Mouse (Mus musculus) kidney, embryonic 14.5 days (tissue): ENCODE measurements at regions not wholly inside any gene's neighbourhood (a gene's known extent, or its start where the extent isn't known, plus 50 kb on each side); places are given as distances from the start of the nearest gene placed in this dataset.

Source experiments
- ATAC-seq: fragments of 200-750 bp; cut with Nextera tagmentation; 2 replicates; pipeline ENCODE4 v1.8.0; 2017; ENCODE audit warnings: moderate number of reproducible peaks, mild to moderate bottlenecking, moderate TSS enrichment, moderate library complexity; ENCODE audit not compliant: low FRiP score, low TSS enrichment
- H3K27ac ChIP-seq: fragments of 300-500 bp; sonication (generic); 2 replicates; pipeline ENCODE4 v1.5.1; 2014; ENCODE audit warnings: low read depth, mild to moderate bottlenecking, low read length, moderate library complexity, mixed read lengths
- H3K27me3 ChIP-seq: fragments of 300-500 bp; sonication (generic); 2 replicates; pipeline ENCODE4 v1.6.1; 2014; ENCODE audit warnings: mild to moderate bottlenecking, low read length; ENCODE audit not compliant: control insufficient read depth, insufficient read depth
- H3K36me3 ChIP-seq: fragments of 300-500 bp; sonication (generic); 2 replicates; pipeline ENCODE4 v1.6.1; 2014; ENCODE audit warnings: low read length, mixed read lengths; ENCODE audit not compliant: control insufficient read depth, insufficient read depth
- H3K4me1 ChIP-seq: fragments of 300-500 bp; sonication (generic); 2 replicates; pipeline ENCODE4 v1.6.1; 2014; ENCODE audit warnings: low read length, mixed read lengths; ENCODE audit not compliant: control insufficient read depth, insufficient read depth
- H3K4me2 ChIP-seq: fragments of 300-500 bp; sonication (generic); replicated peaks from 2 replicates; pipeline ENCODE4 v1.6.1; 2014; ENCODE audit warnings: low read depth, mild to moderate bottlenecking, low read length
- H3K4me3 ChIP-seq: fragments of 300-500 bp; sonication (generic); 2 replicates; pipeline ENCODE4 v1.5.1; 2014; ENCODE audit warnings: mild to moderate bottlenecking, low read length
- H3K9ac ChIP-seq: fragments of 300-500 bp; sonication (generic); 2 replicates; pipeline ENCODE4 v1.6.1; 2014; ENCODE audit warnings: low read depth, mild to moderate bottlenecking, low read length, moderate library complexity
- H3K9me3 ChIP-seq: fragments of 300-500 bp; sonication (generic); 2 replicates; pipeline ENCODE4 v1.6.1; 2016; ENCODE audit warnings: low read length; ENCODE audit not compliant: control insufficient read depth
- WGBS: fragments of 180-500 bp; shearing (Covaris S2); extraction: QIAGEN DNeasy Blood & Tissue Kit; methylation state at CpG from one replicate; pipeline ENCODE4 v1.1.7; 2014; 5-methylcytosine and 5-hydroxymethylcytosine counted together

- no peak overlapping the region for H3K27ac ChIP-seq
- no peaks in the 10 kb centered on the region for H3K27me3 ChIP-seq
- ATAC-seq, result no peak
- no peak overlapping the region for H3K9ac ChIP-seq
- no peaks in the 10 kb centered on the region for H3K36me3 ChIP-seq
- no peak overlapping the region for H3K4me2 ChIP-seq
- H3K4me3 ChIP-seq, result no peak overlapping the region
- 89% methylated on average over 2 of the region's 2 CpGs for WGBS
- H3K4me1 ChIP-seq, result no peaks in the 10 kb centered on the region
- no peaks in the 10 kb centered on the region for H3K9me3 ChIP-seq
Observed at GRCm38 (mm10) chr6:104082242-104082641, 410.3 kb upstream of the Cntn6 start.

GRCm38 (mm10) chr6:104108386-104108785 lies 384.2 kb upstream of the Cntn6 start:
- ATAC-seq, result no peak
- Histone ChIP-seq H3K9me3 (no peaks in the 10 kb centered on the region), H3K4me1 (no peaks in the 10 kb centered on the region), H3K4me2 (no peak overlapping the region), H3K27me3 (no peaks in the 10 kb centered on the region), H3K36me3 (no peaks in the 10 kb centered on the region), H3K9ac (no peak overlapping the region), H3K4me3 (no peak overlapping the region), H3K27ac (no peak overlapping the region)
- WGBS, result 78% methylated on average over 5 of the region's 5 CpGs
